Mouse (Mus musculus) liver, embryonic 14.5 days (tissue): Measurements from ENCODE around the gene Thsd4. TPM values are rescaled to one million over a fixed set of nuclear protein-coding genes. Genes with fewer than 3 reads are reported as not detected.

ENCODE experiments used
- ATAC-seq: fragments of 200-750 bp; cut with Nextera tagmentation; 2 replicates; pipeline ENCODE4 v1.8.0; 2017; ENCODE audit warnings: moderate number of reproducible peaks, mild to moderate bottlenecking, moderate library complexity; ENCODE audit not compliant: insufficient read depth
- DNase-seq, 3 experiments: peaks; one replicate each; pipeline ENCODE4 v3.0.0-alpha.2; 2012 to 2013; ENCODE audit warnings: low read depth in 3 of 3, low spot score in 3 of 3
- H3K27ac ChIP-seq: fragments of 300-500 bp; sonication (generic); 2 replicates; pipeline ENCODE4 v1.5.1; 2014; ENCODE audit warnings: moderate library complexity, mild to moderate bottlenecking, control low read depth, inconsistent platforms
- H3K27me3 ChIP-seq: fragments of 300-500 bp; sonication (generic); 2 replicates; pipeline ENCODE4 v1.6.1; 2014; ENCODE audit warnings: mild to moderate bottlenecking, low read length, moderate library complexity; ENCODE audit not compliant: control insufficient read depth, insufficient read depth
- H3K36me3 ChIP-seq: fragments of 300-500 bp; sonication (generic); replicated peaks from 2 replicates; pipeline ENCODE4 v1.6.1; 2014; ENCODE audit warnings: low read depth; ENCODE audit not compliant: control insufficient read depth, insufficient read depth
- H3K4me1 ChIP-seq, 2 experiments: fragments of 200-500 bp in 1 of 2; fragments of 300-500 bp in 1 of 2; sonication (generic) in 1 of 2; replicated peaks; 2 replicates each; pipeline ENCODE4 v1.6.1; 2012 to 2014; ENCODE audit warnings: antibody characterized with exemption in 1 of 2, inconsistent platforms in 1 of 2, low read length in 1 of 2; ENCODE audit not compliant: control insufficient read depth in 2 of 2, insufficient read depth in 2 of 2
- H3K4me2 ChIP-seq: fragments of 300-500 bp; sonication (generic); 2 replicates; pipeline ENCODE4 v1.6.1; 2014; ENCODE audit warnings: low read depth, mild to moderate bottlenecking, control low read depth, moderate library complexity
- H3K4me3 ChIP-seq, 2 experiments: fragments of 200-500 bp in 1 of 2; fragments of 300-500 bp in 1 of 2; sonication (generic) in 1 of 2; 2 replicates each; pipeline ENCODE4 v1.5.1; 2012 to 2014; ENCODE audit warnings: low read depth in 2 of 2, low read length in 2 of 2, mild to moderate bottlenecking in 2 of 2, control low read depth in 1 of 2, inconsistent platforms in 1 of 2, moderate library complexity in 1 of 2; ENCODE audit not compliant: insufficient read depth in 1 of 2
- H3K9ac ChIP-seq: fragments of 300-500 bp; sonication (generic); replicated peaks from 2 replicates; pipeline ENCODE4 v1.6.1; 2014; ENCODE audit warnings: mild to moderate bottlenecking, control low read depth, moderate library complexity
- H3K9me3 ChIP-seq: fragments of 300-500 bp; sonication (generic); 2 replicates; pipeline ENCODE4 v1.6.1; 2016; ENCODE audit warnings: low read length, mixed read lengths; ENCODE audit not compliant: control insufficient read depth
- CTCF ChIP-seq: IDR thresholded peaks from 2 replicates; pipeline ENCODE4 v1.5.1; 2016; ENCODE audit warnings: antibody characterized with exemption, low read depth, control low read depth
- EP300 ChIP-seq: IDR thresholded peaks from 2 replicates; pipeline ENCODE4 v1.6.1; 2016; ENCODE audit warnings: antibody characterized with exemption, low read depth
- WGBS: fragments of 180-500 bp; shearing (Covaris S2); extraction: QIAGEN DNeasy Blood & Tissue Kit; methylation state at CpG from one replicate; pipeline ENCODE4 v1.1.7; 2014; ENCODE audit not compliant: insufficient replicate concordance; 5-methylcytosine and 5-hydroxymethylcytosine counted together
- polyA plus RNA-seq, 2 experiments: library from polyadenylated mRNA; depleted of rRNA in 1 of 2; stranded (reverse) in 1 of 2; unstranded in 1 of 2; fragments of >200 nt; fragmentation: Nextera tagmentation in 1 of 2; extraction: Ambion mirVana in 1 of 2; gene quantifications; 2 replicates each; pipeline versions ENCODE4 v1.2.1 to v1.2.3; 2012 to 2014

Thsd4 gene
- polyA plus RNA-seq, 2 experiments: 0.43 to 0.48 TPM

DNA sequence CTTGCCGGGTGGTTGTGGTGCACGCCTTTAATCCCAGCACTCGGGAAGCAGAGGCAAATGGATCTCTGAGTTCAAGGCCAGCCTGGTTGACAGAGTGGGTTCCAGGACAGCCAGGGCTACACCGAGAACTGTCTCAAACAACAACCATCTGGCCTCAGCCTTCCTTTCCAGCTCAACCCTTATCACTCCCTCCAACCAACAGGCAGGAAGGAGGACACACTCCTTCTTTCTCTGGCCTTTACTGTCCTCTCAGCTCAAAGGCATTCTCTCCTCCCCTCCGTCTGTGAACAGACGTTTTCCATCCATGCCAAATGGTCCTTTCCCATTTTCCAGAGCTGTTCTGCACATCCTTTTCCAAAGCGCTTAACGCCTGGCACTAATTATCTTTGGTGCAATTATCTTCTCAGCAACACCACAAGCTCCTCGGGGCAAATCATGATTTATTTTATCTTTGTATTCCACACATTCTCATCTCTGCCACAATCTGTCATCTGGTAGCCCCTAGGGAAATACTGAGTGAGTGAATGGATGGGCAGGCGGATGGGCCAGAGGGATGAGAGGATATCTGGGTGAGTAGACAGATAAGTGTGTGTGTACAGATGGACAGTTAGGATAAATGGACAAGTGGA lies 80.5 kb downstream of the Thsd4 start:
- no peak overlapping the region for H3K4me3 ChIP-seq
- 57% methylated on average over 10 of the region's 10 CpGs for WGBS

DNA sequence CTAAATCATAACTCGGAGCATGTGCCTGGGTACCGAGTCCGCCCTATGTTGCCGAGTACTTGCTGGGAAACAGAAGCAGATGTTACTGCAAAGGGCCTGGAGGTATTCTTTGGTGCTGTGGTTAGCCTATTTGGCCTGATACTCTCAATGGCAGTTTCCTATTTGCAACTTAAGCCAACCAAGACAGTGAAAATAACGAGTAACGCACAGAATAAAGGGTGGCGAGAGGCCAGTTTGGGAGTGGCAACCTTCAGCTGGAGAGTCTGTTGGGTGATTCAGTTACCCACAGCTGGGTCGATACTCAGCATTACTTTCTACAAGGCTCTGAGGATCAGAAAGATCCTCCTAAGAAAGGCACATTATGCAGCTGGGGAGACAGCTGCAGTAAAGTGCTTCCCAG lies 81.3 kb downstream of the Thsd4 start:
- Histone ChIP-seq H3K9me3 (no peaks in the 10 kb centered on the region), H3K9ac (no peak overlapping the region), H3K4me2 (no peak overlapping the region), H3K27me3 (no peaks in the 10 kb centered on the region), H3K4me1 (no peaks in the 10 kb centered on the region; a peak in 1 of 4 replicates), H3K36me3 (no peaks in the 10 kb centered on the region), H3K27ac (no peak overlapping the region), H3K4me3 (no peak overlapping the region)
- ATAC-seq: no peak
- no peak for TF ChIP-seq CTCF
- TF ChIP-seq EP300: no peak
- DNase-seq: no peak
- WGBS: 78% methylated on average over 8 of the region's 8 CpGs

More for the DNA sequence above, 80.5 kb downstream of the Thsd4 start:
- TF ChIP-seq CTCF: no peak
- TF ChIP-seq EP300: no peak
- DNase-seq: no peak
- no peak overlapping the region for H3K27ac ChIP-seq
- no peaks in the 10 kb centered on the region for H3K27me3 ChIP-seq
- H3K4me1 ChIP-seq: no peaks in the 10 kb centered on the region; a peak in 1 of 4 replicates
- no peaks in the 10 kb centered on the region for H3K36me3 ChIP-seq
- ATAC-seq: no peak
- H3K9ac ChIP-seq: no peak overlapping the region
- H3K9me3 ChIP-seq: no peaks in the 10 kb centered on the region
- H3K4me2 ChIP-seq: no peak overlapping the region

DNA sequence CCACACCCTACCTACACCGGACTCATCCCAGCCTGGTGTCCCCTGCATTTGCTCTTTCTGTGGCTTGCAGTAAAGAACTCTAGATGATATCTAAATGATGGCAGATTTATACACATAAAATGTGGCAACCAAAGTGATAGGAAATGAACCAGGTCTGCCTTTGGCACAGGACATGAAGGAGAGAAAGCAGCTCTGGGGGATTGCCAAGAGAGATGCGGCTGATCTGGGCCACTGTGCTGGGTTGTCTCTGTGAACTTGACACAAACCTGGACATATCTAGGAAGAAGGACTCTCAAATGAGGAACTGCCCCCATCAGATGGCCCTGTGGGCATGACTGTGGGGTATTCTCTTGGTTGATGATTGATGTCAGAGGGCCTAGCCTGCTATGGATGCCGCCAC lies 85.6 kb downstream of the Thsd4 start:
- no peak overlapping the region for H3K4me3 ChIP-seq
- no peaks in the 10 kb centered on the region; a peak in 1 of 4 replicates for H3K4me1 ChIP-seq
- no peaks in the 10 kb centered on the region for H3K36me3 ChIP-seq
- H3K27ac ChIP-seq: no peak overlapping the region
- H3K4me2 ChIP-seq: no peak overlapping the region
- H3K9ac ChIP-seq: no peak overlapping the region
- no peaks in the 10 kb centered on the region for H3K9me3 ChIP-seq
- TF ChIP-seq EP300 (no peak), CTCF (no peak)
- H3K27me3 ChIP-seq: no peaks in the 10 kb centered on the region
- DNase-seq (no peak), ATAC-seq (no peak)
- 57% methylated on average over 3 of the region's 3 CpGs for WGBS

DNA sequence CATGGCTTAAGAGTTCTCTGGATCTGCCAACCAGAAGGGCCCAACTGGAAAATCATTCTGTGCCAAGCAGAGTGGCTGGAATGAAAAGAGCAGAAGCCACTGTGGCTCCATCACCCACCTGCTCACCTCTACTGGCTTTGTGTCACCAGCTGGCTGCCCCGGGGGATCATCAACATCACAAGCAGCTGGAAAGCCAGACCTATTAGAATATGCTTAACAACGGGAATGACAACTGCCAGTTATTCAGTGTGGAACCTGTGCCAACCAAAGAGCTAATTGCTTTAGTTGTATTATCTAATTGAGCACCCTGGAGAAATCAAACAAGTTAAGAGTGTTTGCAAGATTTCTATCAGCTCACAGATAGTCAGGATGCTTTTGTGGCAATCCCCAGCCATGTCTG lies 87.8 kb downstream of the Thsd4 start:
- H3K9ac ChIP-seq: no peak overlapping the region
- no peak for ATAC-seq
- DNase-seq: no peak
- H3K27me3 ChIP-seq: no peaks in the 10 kb centered on the region
- no peak overlapping the region for H3K4me2 ChIP-seq
- no peak for TF ChIP-seq EP300
- TF ChIP-seq CTCF: no peak
- H3K36me3 ChIP-seq: no peaks in the 10 kb centered on the region
- H3K4me1 ChIP-seq: no peaks in the 10 kb centered on the region
- 33% methylated on average over 2 of the region's 2 CpGs for WGBS
- no peaks in the 10 kb centered on the region for H3K9me3 ChIP-seq
- H3K4me3 ChIP-seq: no peak overlapping the region
- H3K27ac ChIP-seq: no peak overlapping the region

DNA sequence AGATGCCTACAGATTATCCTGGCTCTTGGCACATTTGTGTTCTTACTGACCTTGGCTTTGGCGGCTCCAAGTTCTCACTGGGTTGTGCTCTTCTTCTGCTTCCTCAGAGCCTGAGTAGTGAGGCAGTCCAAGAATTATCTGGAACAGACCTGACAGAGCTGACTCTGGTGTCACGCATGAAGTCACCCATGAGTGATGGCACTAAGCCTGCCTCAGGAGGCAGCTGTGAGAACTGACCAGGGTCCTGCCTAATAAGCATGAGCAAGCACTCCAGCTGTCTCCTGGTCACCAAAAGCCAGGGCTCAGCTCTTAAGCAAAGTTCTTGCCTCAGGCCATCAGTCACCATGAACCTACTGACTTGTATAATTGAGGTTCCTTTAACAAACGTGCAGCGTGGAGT lies 89.9 kb downstream of the Thsd4 start:
- 54% methylated on average over 4 of the region's 4 CpGs for WGBS

More for the DNA sequence above, 89.9 kb downstream of the Thsd4 start:
- Histone ChIP-seq H3K27ac (no peak overlapping the region), H3K4me1 (no peaks in the 10 kb centered on the region), H3K4me2 (no peak overlapping the region), H3K9ac (no peak overlapping the region), H3K9me3 (no peaks in the 10 kb centered on the region), H3K27me3 (no peaks in the 10 kb centered on the region), H3K4me3 (no peak overlapping the region), H3K36me3 (no peaks in the 10 kb centered on the region)
- ATAC-seq (no peak), DNase-seq (no peak)
- TF ChIP-seq EP300 (no peak), CTCF (no peak)
